Mouse (Mus musculus) hindbrain, embryonic 13.5 days (tissue): ENCODE measurements at regions not wholly inside any gene's neighbourhood (a gene's known extent, or its start where the extent isn't known, plus 50 kb on each side); places are given as distances from the start of the nearest gene placed in this dataset.

Experiments used
- ATAC-seq: fragments of 200-750 bp; cut with Nextera tagmentation; 2 replicates; pipeline ENCODE4 v1.8.0; 2017; ENCODE audit warnings: moderate TSS enrichment; ENCODE audit not compliant: low FRiP score
- H3K27ac ChIP-seq: fragments of 300-500 bp; sonication (generic); 2 replicates; pipeline ENCODE4 v1.5.1; 2015; ENCODE audit warnings: inconsistent platforms, mild to moderate bottlenecking, moderate library complexity
- H3K27me3 ChIP-seq: fragments of 300-500 bp; sonication (generic); 2 replicates; pipeline ENCODE4 v1.6.1; 2015; ENCODE audit warnings: mild to moderate bottlenecking, inconsistent platforms
- H3K36me3 ChIP-seq: fragments of 300-500 bp; sonication (generic); 2 replicates; pipeline ENCODE4 v1.6.1; 2015; ENCODE audit warnings: mild to moderate bottlenecking, inconsistent platforms
- H3K4me1 ChIP-seq: fragments of 300-500 bp; sonication (generic); replicated peaks from 2 replicates; pipeline ENCODE4 v1.6.1; 2015; ENCODE audit warnings: inconsistent platforms
- H3K4me2 ChIP-seq: fragments of 300-500 bp; sonication (generic); 2 replicates; pipeline ENCODE4 v1.6.1; 2015; ENCODE audit warnings: inconsistent platforms, mild to moderate bottlenecking, moderate library complexity
- H3K4me3 ChIP-seq: fragments of 300-500 bp; sonication (generic); 2 replicates; pipeline ENCODE4 v1.5.1; 2015; ENCODE audit warnings: mild to moderate bottlenecking, inconsistent platforms
- H3K9ac ChIP-seq: fragments of 300-500 bp; sonication (generic); 2 replicates; pipeline ENCODE4 v1.6.1; 2015; ENCODE audit warnings: mild to moderate bottlenecking, inconsistent platforms
- H3K9me3 ChIP-seq: fragments of 300-500 bp; sonication (generic); 2 replicates; pipeline ENCODE4 v1.6.1; 2016; ENCODE audit warnings: inconsistent platforms
- WGBS: fragments of 180-500 bp; shearing (Covaris S2); methylation state at CpG from one replicate; pipeline ENCODE4 v1.1.7; 2015; 5-methylcytosine and 5-hydroxymethylcytosine counted together

GRCm38 (mm10) chr16:55735476-55735968, 103.2 kb downstream of the Nfkbiz start:
- Histone ChIP-seq H3K27ac (no peak overlapping the region), H3K9me3 (no peaks in the 10 kb centered on the region), H3K4me3 (no peak overlapping the region), H3K9ac (no peak overlapping the region), H3K4me2 (no peak overlapping the region), H3K27me3 (no peaks in the 10 kb centered on the region), H3K4me1 (no peaks in the 10 kb centered on the region), H3K36me3 (no peaks in the 10 kb centered on the region)
- WGBS = 98% methylated on average over 7 of the region's 7 CpGs
- no peak for ATAC-seq

- H3K27ac ChIP-seq = no peak overlapping the region
- no peaks in the 10 kb centered on the region for H3K27me3 ChIP-seq
- no peaks in the 10 kb centered on the region for H3K36me3 ChIP-seq
- no peak overlapping the region for H3K4me3 ChIP-seq
- 87% methylated on average over 11 of the region's 11 CpGs for WGBS
- H3K4me1 ChIP-seq = no peaks in the 10 kb centered on the region
- H3K9ac ChIP-seq = no peak overlapping the region
- ATAC-seq = no peak
- no peaks in the 10 kb centered on the region for H3K9me3 ChIP-seq
- no peak overlapping the region for H3K4me2 ChIP-seq
Observed at GRCm38 (mm10) chr16:55734301-55734700, 104.4 kb downstream of the Nfkbiz start.

GRCm38 (mm10) chr16:55733751-55734150, 104.9 kb downstream of the Nfkbiz start:
- WGBS = 83% methylated on average over 4 of the region's 4 CpGs
- Histone ChIP-seq H3K4me3 (no peak overlapping the region), H3K36me3 (no peaks in the 10 kb centered on the region), H3K4me2 (no peak overlapping the region), H3K9ac (no peak overlapping the region), H3K4me1 (no peaks in the 10 kb centered on the region), H3K27ac (no peak overlapping the region), H3K9me3 (no peaks in the 10 kb centered on the region), H3K27me3 (no peaks in the 10 kb centered on the region)
- ATAC-seq = no peak

GRCm38 (mm10) chr16:55731003-55731402, 107.7 kb downstream of the Nfkbiz start:
- Histone ChIP-seq H3K4me2 (no peak overlapping the region), H3K9me3 (no peaks in the 10 kb centered on the region), H3K27ac (no peak overlapping the region), H3K4me3 (no peak overlapping the region), H3K4me1 (no peaks in the 10 kb centered on the region), H3K27me3 (no peaks in the 10 kb centered on the region), H3K9ac (no peak overlapping the region), H3K36me3 (no peaks in the 10 kb centered on the region)
- no peak for ATAC-seq
- WGBS = 91% methylated on average over 8 of the region's 8 CpGs

GRCm38 (mm10) chr16:55726538-55726937, 112.2 kb downstream of the Nfkbiz start:
- Histone ChIP-seq H3K27ac (no peak overlapping the region), H3K9me3 (no peaks in the 10 kb centered on the region), H3K4me2 (no peak overlapping the region), H3K4me1 (no peaks in the 10 kb centered on the region), H3K9ac (no peak overlapping the region), H3K4me3 (no peak overlapping the region), H3K27me3 (no peaks in the 10 kb centered on the region), H3K36me3 (no peaks in the 10 kb centered on the region)
- 77% methylated on average over 3 of the region's 3 CpGs for WGBS
- no peak for ATAC-seq

- Histone ChIP-seq H3K9me3 (no peaks in the 10 kb centered on the region), H3K27ac (no peak overlapping the region), H3K4me1 (no peaks in the 10 kb centered on the region), H3K4me3 (no peak overlapping the region), H3K4me2 (no peak overlapping the region), H3K9ac (no peak overlapping the region), H3K27me3 (no peaks in the 10 kb centered on the region), H3K36me3 (no peaks in the 10 kb centered on the region)
- 58% methylated on average over 3 of the region's 3 CpGs for WGBS
- ATAC-seq = no peak
Observed at GRCm38 (mm10) chr16:55720430-55720829, 118.3 kb downstream of the Nfkbiz start.

- no peak overlapping the region for H3K4me2 ChIP-seq
- H3K9me3 ChIP-seq = no peaks in the 10 kb centered on the region
- H3K4me3 ChIP-seq = no peak overlapping the region
- H3K27ac ChIP-seq = no peak overlapping the region
- H3K9ac ChIP-seq = no peak overlapping the region
- no peaks in the 10 kb centered on the region for H3K27me3 ChIP-seq
- no peak for ATAC-seq
- no peaks in the 10 kb centered on the region for H3K36me3 ChIP-seq
- H3K4me1 ChIP-seq = no peaks in the 10 kb centered on the region
- WGBS = 75% methylated on average over 3 of the region's 3 CpGs
Observed at GRCm38 (mm10) chr16:55710017-55710416, 128.7 kb downstream of the Nfkbiz start.

- H3K4me2 ChIP-seq = no peak overlapping the region
- H3K9ac ChIP-seq = no peak overlapping the region
- H3K9me3 ChIP-seq = no peaks in the 10 kb centered on the region
- H3K4me3 ChIP-seq = no peak overlapping the region
- no peak overlapping the region for H3K27ac ChIP-seq
- H3K4me1 ChIP-seq = no peaks in the 10 kb centered on the region
- H3K27me3 ChIP-seq = no peaks in the 10 kb centered on the region
- no peaks in the 10 kb centered on the region for H3K36me3 ChIP-seq
- ATAC-seq = no peak
Observed at GRCm38 (mm10) chr16:55706502-55706901, 132.2 kb downstream of the Nfkbiz start.

- Histone ChIP-seq H3K4me2 (no peak overlapping the region), H3K9ac (no peak overlapping the region)
- no peak for ATAC-seq
Observed at GRCm38 (mm10) chr16:55698489-55698892, 140.2 kb downstream of the Nfkbiz start.

GRCm38 (mm10) chr16:55691069-55691468, 147.6 kb downstream of the Nfkbiz start:
- no peaks in the 10 kb centered on the region for H3K36me3 ChIP-seq
- no peaks in the 10 kb centered on the region for H3K27me3 ChIP-seq
- H3K4me1 ChIP-seq = no peaks in the 10 kb centered on the region
- no peak for ATAC-seq
- no peak overlapping the region for H3K9ac ChIP-seq
- WGBS = 89% methylated on average over 2 of the region's 2 CpGs
- no peak overlapping the region for H3K4me3 ChIP-seq
- no peak overlapping the region for H3K27ac ChIP-seq
- H3K9me3 ChIP-seq = no peaks in the 10 kb centered on the region
- H3K4me2 ChIP-seq = no peak overlapping the region

More at GRCm38 (mm10) chr16:55698489-55698892, 140.2 kb downstream of the Nfkbiz start:
- H3K36me3 ChIP-seq = no peaks in the 10 kb centered on the region
- H3K4me1 ChIP-seq = no peaks in the 10 kb centered on the region
- 85% methylated on average over 3 of the region's 3 CpGs for WGBS
- H3K27ac ChIP-seq = no peak overlapping the region
- H3K4me3 ChIP-seq = no peak overlapping the region
- H3K27me3 ChIP-seq = no peaks in the 10 kb centered on the region
- no peaks in the 10 kb centered on the region for H3K9me3 ChIP-seq

- WGBS = 85% methylated on average over 1 of the region's 1 CpGs
- Histone ChIP-seq H3K4me1 (no peaks in the 10 kb centered on the region), H3K9ac (no peak overlapping the region), H3K4me3 (no peak overlapping the region), H3K4me2 (no peak overlapping the region), H3K27ac (no peak overlapping the region), H3K27me3 (no peaks in the 10 kb centered on the region), H3K36me3 (no peaks in the 10 kb centered on the region), H3K9me3 (no peaks in the 10 kb centered on the region)
- ATAC-seq = no peak
Observed at GRCm38 (mm10) chr16:55663946-55664345, 174.8 kb downstream of the Nfkbiz start.

- WGBS = 66% methylated on average over 3 of the region's 3 CpGs
- no peak overlapping the region for H3K4me3 ChIP-seq
- no peaks in the 10 kb centered on the region for H3K27me3 ChIP-seq
- no peak overlapping the region for H3K9ac ChIP-seq
- H3K4me2 ChIP-seq = no peak overlapping the region
- H3K27ac ChIP-seq = no peak overlapping the region
- no peaks in the 10 kb centered on the region for H3K4me1 ChIP-seq
- H3K36me3 ChIP-seq = no peaks in the 10 kb centered on the region
- no peak for ATAC-seq
- no peaks in the 10 kb centered on the region for H3K9me3 ChIP-seq
Observed at GRCm38 (mm10) chr16:55636667-55637450, 201.8 kb downstream of the Nfkbiz start.

- H3K27ac ChIP-seq = no peak overlapping the region
- no peak overlapping the region for H3K4me2 ChIP-seq
- no peaks in the 10 kb centered on the region for H3K9me3 ChIP-seq
- no peaks in the 10 kb centered on the region for H3K27me3 ChIP-seq
- no peak for ATAC-seq
- no peak overlapping the region for H3K9ac ChIP-seq
- 95% methylated on average over 4 of the region's 4 CpGs for WGBS
- H3K4me1 ChIP-seq = no peaks in the 10 kb centered on the region
- no peak overlapping the region for H3K4me3 ChIP-seq
- H3K36me3 ChIP-seq = no peaks in the 10 kb centered on the region
Observed at GRCm38 (mm10) chr16:55636224-55636623, 202.5 kb downstream of the Nfkbiz start.
